Mouse (Mus musculus): ENCODE results near the gene Scube1.

GRCm38 (mm10) chr15:83606216-83606615 is 118.6 kb downstream of the Scube1 start:
- TF ChIP-seq EP300 (IDR thresholded peaks at IDR 0.05; ENCODE audit: low read depth in 1 of 2, low read length in 2 of 2) (no peak), CHD2 (IDR thresholded peaks at IDR 0.05; ENCODE audit: low read length) (no peak), UBTF (IDR thresholded peaks at IDR 0.05; ENCODE audit: borderline replicate concordance, insufficient read depth, low read depth, low read length) (no peak), CTCF (IDR thresholded peaks at IDR 0.05 in 2 of 3, conservative IDR thresholded peaks at IDR 0.05 in 1 of 3; ENCODE audit: control insufficient read depth in 1 of 3, insufficient read depth in 1 of 3, low read depth in 2 of 3, low read length in 3 of 3, poor library complexity in 1 of 3, severe bottlenecking in 1 of 3) (no peak)
